Mouse (Mus musculus): Measurements from ENCODE around the gene Kctd2. TPM values are rescaled to one million over a fixed set of nuclear protein-coding genes. Genes with fewer than 3 reads are reported as not detected.
A peak's percentile ranks its signal among the peaks of the same experiment; 100 is the strongest.
"Not testable (repeated sequence)": the region's sequence is repeated elsewhere in the genome, so short reads cannot be mapped to it uniquely, and the experiment has no call there.

The Kctd2 gene
- total RNA-seq, 1 experiment, result 14.0 TPM

GRCm38 (mm10) chr11:115473626-115474275 lies 53.8 kb downstream of the Kctd2 start:
- Histone ChIP-seq H3K4me3 (ENCODE audit: insufficient read depth in 1 of 2, low read depth in 1 of 2, low read length in 2 of 2, poor library complexity in 1 of 2, severe bottlenecking in 1 of 2) (peak overlapping the region; percentile 27 to 35; a peak in 3 of 4 replicates), H3K36me3 (ENCODE audit: control insufficient read depth, insufficient read depth, low read length, poor library complexity, severe bottlenecking) (no peaks in the 10 kb centered on the region), H3K4me1 (ENCODE audit: control insufficient read depth in 2 of 2, insufficient read depth in 2 of 2, low read length in 2 of 2, poor library complexity in 1 of 2) (peaks cover 4 to 27% of the 10 kb centered on the region in 2 experiments; a peak in 3 of 4 replicates), H3K9ac (ENCODE audit: insufficient read depth, low read depth, low read length, poor library complexity, severe bottlenecking) (peak overlapping the region; percentile 60; the same call in 1 of the 2 replicates), H3K9me3 (ENCODE audit: control insufficient read depth, insufficient read depth, low read depth, low read length) (no peaks in the 10 kb centered on the region), H3K27ac (ENCODE audit: insufficient read depth, low read depth, low read length, poor library complexity, severe bottlenecking) (peak overlapping the region; percentile 41; the same call in 1 of the 2 replicates)
- TF ChIP-seq MAFK (IDR thresholded peaks at IDR 0.05; ENCODE audit: insufficient read depth, low read depth, low read length), result peak; percentile 96
- peak; percentile 42; the same call in 1 of the 2 replicates for TF ChIP-seq ZC3H11A (IDR thresholded peaks at IDR 0.05; ENCODE audit: borderline replicate concordance, low read depth, low read length)
- peak; percentile 60; the same call in 1 of the 2 replicates for TF ChIP-seq HCFC1 (IDR thresholded peaks at IDR 0.05; ENCODE audit: borderline replicate concordance, insufficient read depth, low read length)
- TF ChIP-seq ZNF384 (IDR thresholded peaks at IDR 0.05; ENCODE audit: low read depth, low read length), result no peak
- no peak for TF ChIP-seq CHD2 (IDR thresholded peaks at IDR 0.05; ENCODE audit: low read depth, low read length)
- in situ Hi-C loops (cut with MboI; ENCODE audit: low sequenced_read_pairs in 2 of 2, unreplicated experiment in 2 of 2), result no loop called here
- DNase-seq (ENCODE audit: low read depth, low spot score), result peak; percentile 99

GRCm38 (mm10) chr11:115475025-115475757 lies 55.3 kb downstream of the Kctd2 start, which contains the start of gene Armc7:
TSS of gene Armc7 (plus strand) at chr11:115475667.
- H3K4me1 ChIP-seq (ENCODE audit: control insufficient read depth in 2 of 2, insufficient read depth in 2 of 2, low read length in 2 of 2, poor library complexity in 1 of 2), result peaks cover 4 to 23% of the 10 kb centered on the region in 2 experiments; a peak in 3 of 4 replicates
- no peaks in the 10 kb centered on the region for H3K36me3 ChIP-seq (ENCODE audit: control insufficient read depth, insufficient read depth, low read length, poor library complexity, severe bottlenecking)
- H3K27ac ChIP-seq (ENCODE audit: insufficient read depth, low read depth, low read length, poor library complexity, severe bottlenecking), result peak within 1 kb of the TSS; percentile 26; the same call in 1 of the 2 replicates
- in situ Hi-C loops (cut with MboI; ENCODE audit: low sequenced_read_pairs in 2 of 2, unreplicated experiment in 2 of 2), result no loop called here
- H3K4me3 ChIP-seq (ENCODE audit: insufficient read depth in 1 of 2, low read depth in 1 of 2, low read length in 2 of 2, poor library complexity in 1 of 2, severe bottlenecking in 1 of 2), result peak within 1 kb of the TSS; percentile 83 to 90
- H3K9ac ChIP-seq (ENCODE audit: insufficient read depth, low read depth, low read length, poor library complexity, severe bottlenecking), result peak within 1 kb of the TSS; percentile 81
- DNase-seq (ENCODE audit: low read depth, low spot score), result peak; percentile 97
- TF ChIP-seq ZNF384 (IDR thresholded peaks at IDR 0.05; ENCODE audit: low read depth, low read length) (no peak), CHD2 (IDR thresholded peaks at IDR 0.05; ENCODE audit: low read depth, low read length) (no peak)
- H3K9me3 ChIP-seq (ENCODE audit: control insufficient read depth, insufficient read depth, low read depth, low read length), result no peaks in the 10 kb centered on the region

GRCm38 (mm10) chr11:115475758-115476237 lies 55.9 kb downstream of the Kctd2 start:
- H3K36me3 ChIP-seq (ENCODE audit: control insufficient read depth, insufficient read depth, low read length, poor library complexity, severe bottlenecking), result no peaks in the 10 kb centered on the region
- peak overlapping the region; percentile 83 to 90 for H3K4me3 ChIP-seq (ENCODE audit: insufficient read depth in 1 of 2, low read depth in 1 of 2, low read length in 2 of 2, poor library complexity in 1 of 2, severe bottlenecking in 1 of 2)
- H3K9me3 ChIP-seq (ENCODE audit: control insufficient read depth, insufficient read depth, low read depth, low read length), result no peaks in the 10 kb centered on the region
- DNase-seq (ENCODE audit: low read depth, low spot score), result no peak
- H3K27ac ChIP-seq (ENCODE audit: insufficient read depth, low read depth, low read length, poor library complexity, severe bottlenecking), result no peak overlapping the region
- H3K9ac ChIP-seq (ENCODE audit: insufficient read depth, low read depth, low read length, poor library complexity, severe bottlenecking), result peak overlapping the region; percentile 81
- TF ChIP-seq MAFK (IDR thresholded peaks at IDR 0.05; ENCODE audit: insufficient read depth, low read depth, low read length), result no peak
- no peak for TF ChIP-seq ZNF384 (IDR thresholded peaks at IDR 0.05; ENCODE audit: low read depth, low read length)
- H3K4me1 ChIP-seq (ENCODE audit: control insufficient read depth in 2 of 2, insufficient read depth in 2 of 2, low read length in 2 of 2, poor library complexity in 1 of 2), result peaks cover 4 to 23% of the 10 kb centered on the region in 2 experiments; a peak in 3 of 4 replicates
- in situ Hi-C loops (cut with MboI; ENCODE audit: low sequenced_read_pairs in 2 of 2, unreplicated experiment in 2 of 2), result no loop called here

- DNase-seq (ENCODE audit: low read depth, low spot score); H3K27ac ChIP-seq (ENCODE audit: insufficient read depth, low read depth, low read length, poor library complexity, severe bottlenecking); H3K9me3 ChIP-seq (ENCODE audit: control insufficient read depth, insufficient read depth, low read depth, low read length); in situ Hi-C loops (cut with MboI; ENCODE audit: low sequenced_read_pairs in 2 of 2, unreplicated experiment in 2 of 2); H3K9ac ChIP-seq (ENCODE audit: insufficient read depth, low read depth, low read length, poor library complexity, severe bottlenecking); H3K36me3 ChIP-seq (ENCODE audit: control insufficient read depth, insufficient read depth, low read length, poor library complexity, severe bottlenecking): not testable (repeated sequence)
- peaks cover 4 to 22% of the 10 kb centered on the region in 2 experiments; a peak in 3 of 4 replicates for H3K4me1 ChIP-seq (ENCODE audit: control insufficient read depth in 2 of 2, insufficient read depth in 2 of 2, low read length in 2 of 2, poor library complexity in 1 of 2)
- H3K4me3 ChIP-seq (ENCODE audit: insufficient read depth in 1 of 2, low read depth in 1 of 2, low read length in 2 of 2, poor library complexity in 1 of 2, severe bottlenecking in 1 of 2), result 0 out of 4 replicates have a peak overlapping the region, but pooled peaks of 1 of the 2 experiments have one; percentile 90
Observed at GRCm38 (mm10) chr11:115476630-115477029, 56.7 kb downstream of the Kctd2 start.

GRCm38 (mm10) chr11:115477388-115477787 lies 57.5 kb downstream of the Kctd2 start:
- H3K9ac ChIP-seq (ENCODE audit: insufficient read depth, low read depth, low read length, poor library complexity, severe bottlenecking); H3K4me3 ChIP-seq (ENCODE audit: insufficient read depth in 1 of 2, low read depth in 1 of 2, low read length in 2 of 2, poor library complexity in 1 of 2, severe bottlenecking in 1 of 2); H3K27ac ChIP-seq (ENCODE audit: insufficient read depth, low read depth, low read length, poor library complexity, severe bottlenecking); H3K36me3 ChIP-seq (ENCODE audit: control insufficient read depth, insufficient read depth, low read length, poor library complexity, severe bottlenecking); H3K9me3 ChIP-seq (ENCODE audit: control insufficient read depth, insufficient read depth, low read depth, low read length); DNase-seq (ENCODE audit: low read depth, low spot score); in situ Hi-C loops (cut with MboI; ENCODE audit: low sequenced_read_pairs in 2 of 2, unreplicated experiment in 2 of 2): not testable (repeated sequence)
- peaks cover 4 to 18% of the 10 kb centered on the region in 2 experiments; a peak in 3 of 4 replicates for H3K4me1 ChIP-seq (ENCODE audit: control insufficient read depth in 2 of 2, insufficient read depth in 2 of 2, low read length in 2 of 2, poor library complexity in 1 of 2)

Measured in ES-E14 (cell line).